Mouse (Mus musculus) left cerebral cortex, postnatal 4 days (tissue): Measurements from ENCODE around the gene Ncapd2. TPM values are rescaled to one million over a fixed set of nuclear protein-coding genes. Genes with fewer than 3 reads are reported as not detected.

ENCODE experiments used
- DNase-seq: peaks from one replicate; pipeline ENCODE4 v3.0.0-alpha.2; 2022
- intact Hi-C: fragments of 180-260 bp; cut with DNase I; formaldehyde crosslinking; loops from one replicate; pipeline ENCODE4 v1.15.1; 2025
- total RNA-seq, 2 experiments: library from RNA; stranded (reverse); gene quantifications; 2 replicates each; pipeline ENCODE4 v1.2.3; 2021

The Ncapd2 gene
- total RNA-seq, 2 experiments from 2014 or later, result 44.9 to 51.4 TPM

DNA sequence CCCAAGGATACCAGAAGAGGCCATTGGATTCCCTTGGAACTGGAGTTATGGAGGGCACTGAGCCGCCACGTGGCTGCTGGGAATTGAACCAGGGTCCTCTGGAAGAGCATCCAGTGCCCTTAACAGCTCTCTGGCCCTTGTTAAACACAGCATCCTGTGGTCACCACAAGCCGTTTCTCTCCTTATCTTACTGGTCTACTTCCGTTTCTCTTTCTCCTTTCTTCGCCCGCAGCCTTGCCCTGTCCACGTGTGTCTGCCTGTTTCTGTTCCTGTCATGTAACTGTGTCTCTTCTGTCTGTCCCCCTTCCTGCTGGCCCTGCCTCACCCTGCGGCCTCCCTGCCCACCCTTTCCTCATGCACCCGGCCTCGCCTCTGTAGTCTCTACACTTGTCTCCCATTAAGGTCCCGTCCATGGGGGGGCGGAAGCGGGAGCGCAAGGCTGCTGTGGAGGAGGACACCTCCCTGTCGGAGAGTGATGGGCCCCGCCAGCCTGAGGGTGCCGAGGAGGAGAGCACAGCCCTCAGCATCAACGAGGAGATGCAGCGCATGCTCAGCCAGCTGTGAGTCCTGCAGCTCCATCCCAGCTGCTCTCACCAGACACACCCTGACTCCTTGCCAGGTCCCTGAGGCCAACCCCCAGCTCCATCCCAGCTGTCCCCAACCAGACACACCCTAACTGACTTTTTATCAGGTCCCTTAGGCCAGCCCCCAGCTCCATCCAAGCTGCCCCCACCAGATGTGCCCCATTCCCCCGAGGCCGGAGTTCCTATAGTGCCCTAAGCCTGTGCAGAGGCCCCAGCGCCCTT is 39.1 kb downstream of the Ncapd2 start:
- DNase-seq, result no peak
- intact Hi-C loops, result no loop called here

DNA sequence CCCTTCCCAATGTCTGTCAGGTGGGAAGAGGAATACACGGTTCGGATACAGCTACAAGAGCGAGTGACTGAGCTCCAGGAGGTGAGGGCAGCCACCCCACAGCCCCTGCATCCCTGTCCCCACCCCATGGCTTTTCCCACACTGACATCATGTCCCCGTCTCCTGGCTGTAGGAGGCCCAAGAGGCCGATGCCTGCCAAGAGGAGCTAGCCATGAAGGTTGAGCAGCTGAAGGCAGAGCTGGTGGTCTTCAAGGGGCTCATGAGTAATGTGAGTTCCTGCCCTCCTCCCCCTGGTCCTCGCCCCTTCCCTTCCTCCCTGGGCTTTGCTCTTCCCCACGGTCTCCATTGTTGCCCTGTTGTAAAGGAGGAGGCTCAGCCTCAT is 41.9 kb downstream of the Ncapd2 start:
- intact Hi-C loops, result loop anchor here (5.0 kb wide), 1 partner anchor 118 kb away; no protein-coding TSS in a partner anchor
- no peak for DNase-seq

DNA sequence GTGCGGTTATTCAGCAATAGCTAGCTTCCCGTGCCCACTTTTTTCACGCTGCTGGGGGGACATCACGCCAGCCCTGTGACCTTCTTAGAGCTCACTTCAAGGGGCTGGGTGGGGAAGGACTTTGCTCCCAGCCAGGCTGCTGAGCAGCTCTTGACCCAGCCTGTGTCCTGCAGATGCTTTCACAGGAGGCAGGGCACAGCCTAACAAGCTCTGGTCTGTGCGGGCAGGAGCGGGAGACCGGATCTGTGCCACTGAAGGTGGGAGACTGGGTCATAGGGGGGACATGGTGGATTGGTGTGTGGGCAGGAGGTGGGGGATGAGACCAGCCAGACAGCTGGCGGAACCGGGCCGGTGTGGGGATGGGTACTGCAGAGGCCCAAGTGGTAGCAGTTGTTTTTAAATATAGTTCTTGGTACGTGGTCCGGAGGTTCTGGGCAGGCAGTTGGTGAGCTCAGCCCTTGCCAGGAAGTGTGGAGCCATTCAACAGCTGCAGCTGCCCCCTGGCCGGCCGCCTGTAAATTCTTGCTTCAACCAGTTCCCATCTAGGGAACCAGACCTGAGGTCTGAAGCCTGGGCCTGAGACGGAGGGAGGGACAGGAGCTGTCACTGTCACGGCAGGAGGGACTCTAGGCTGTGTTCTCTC is 42.5 kb downstream of the Ncapd2 start:
- peak; percentile 71 for DNase-seq
- intact Hi-C loops, result loop anchor here (5.0 kb wide), 1 partner anchor 118 kb away; no protein-coding TSS in a partner anchor

DNA sequence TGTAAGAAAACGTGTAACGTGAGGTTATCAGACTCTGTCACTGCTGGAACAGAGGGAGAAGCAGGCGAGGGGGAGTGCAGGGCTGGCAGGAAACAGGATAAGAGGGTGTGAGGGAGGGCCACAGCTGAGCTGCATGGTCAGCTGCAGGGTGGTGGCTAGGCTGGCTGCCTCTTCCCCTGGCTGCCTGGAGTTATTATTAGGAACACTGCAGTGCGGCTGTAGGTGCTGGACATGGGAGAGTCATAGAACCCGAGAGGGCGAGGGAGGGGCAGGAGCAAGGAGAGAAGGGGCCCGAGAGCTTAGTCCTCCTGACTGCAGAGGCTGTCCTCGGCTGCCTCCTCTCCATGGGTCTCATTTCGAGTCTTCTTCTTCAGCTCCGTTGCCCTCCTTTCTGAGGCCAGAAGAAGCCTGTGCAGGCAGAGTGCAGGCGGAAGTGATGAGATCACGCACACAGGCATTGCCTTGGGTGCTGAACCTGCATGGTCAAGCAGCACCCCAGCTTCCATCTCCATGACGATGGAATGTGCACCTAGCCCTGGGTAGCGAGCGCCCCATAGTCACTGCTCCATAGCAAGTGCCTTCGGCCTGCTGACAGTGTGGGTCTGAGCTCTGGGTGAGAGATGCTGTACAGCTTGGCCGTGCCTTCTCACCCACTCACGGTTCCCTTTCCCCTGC is 43.1 kb downstream of the Ncapd2 start:
- DNase-seq, result no peak
- intact Hi-C loops, result loop anchor here (5.0 kb wide), 1 partner anchor 119 kb away; no protein-coding TSS in a partner anchor

DNA sequence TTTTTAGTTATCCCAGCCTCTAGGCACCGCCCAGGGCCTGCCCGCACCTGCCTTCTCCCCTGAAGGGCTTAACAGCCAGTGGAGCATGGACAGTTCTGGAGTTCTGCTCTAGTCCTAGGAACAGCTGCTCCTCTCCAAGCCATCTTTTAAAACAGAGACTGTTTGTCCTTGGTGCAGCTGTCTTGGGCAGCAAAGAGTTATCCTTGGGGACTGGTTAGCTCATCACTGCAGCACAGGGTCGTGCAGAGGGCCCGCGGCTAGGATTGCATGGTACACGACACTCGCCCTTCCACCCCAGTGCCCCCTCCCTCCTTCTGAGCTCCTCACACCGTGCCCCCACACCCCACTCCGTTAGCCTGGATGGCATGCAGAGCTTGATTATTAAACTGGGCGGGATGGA is 44.2 kb downstream of the Ncapd2 start:
- no peak for DNase-seq
- intact Hi-C loops, result loop anchor here (5.0 kb wide), 1 partner anchor 120 kb away; no protein-coding TSS in a partner anchor

DNA sequence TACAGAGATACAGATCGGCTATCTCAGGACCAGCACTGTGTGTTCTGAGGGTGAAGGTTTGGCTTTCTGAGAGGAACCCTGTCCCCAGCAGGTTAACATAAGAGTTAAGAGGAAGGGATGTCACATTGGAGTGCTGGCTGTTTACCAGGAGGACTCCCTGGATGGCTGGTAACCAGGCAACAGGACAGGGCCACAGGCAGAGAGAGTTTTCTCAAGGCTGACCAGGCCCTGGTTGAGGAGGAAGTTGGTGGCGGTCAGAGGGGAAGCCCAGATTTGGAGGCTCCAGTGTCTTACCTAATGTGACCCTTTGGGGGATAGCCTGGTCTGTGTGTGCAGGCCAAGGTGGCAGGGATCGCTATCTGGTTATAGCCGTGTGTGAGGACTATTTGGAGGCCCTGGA is 44.7 kb downstream of the Ncapd2 start:
- peak; percentile 45 for DNase-seq
- intact Hi-C loops, result loop anchor here (5.0 kb wide), 1 partner anchor 121 kb away; no protein-coding TSS in a partner anchor

DNA sequence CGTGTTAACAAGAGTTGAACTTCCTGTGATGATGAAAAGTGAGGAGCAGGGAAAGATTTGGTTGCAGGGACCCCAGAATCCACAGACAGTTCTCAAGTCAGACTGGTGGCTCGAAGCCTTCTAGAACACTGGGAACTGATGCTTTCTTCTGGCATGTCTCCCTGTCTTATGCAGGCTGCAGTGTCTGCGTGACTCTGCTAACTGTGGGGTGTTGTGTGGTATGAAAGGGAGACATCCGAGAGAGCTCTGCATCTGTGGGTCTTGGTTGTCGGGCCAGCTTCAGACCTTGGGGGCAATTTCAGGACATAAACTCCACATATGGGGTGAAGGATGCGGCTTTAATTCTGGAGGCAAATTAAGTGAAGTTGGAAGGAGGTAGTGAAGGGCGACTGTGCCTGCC is 45.4 kb downstream of the Ncapd2 start:
- intact Hi-C loops, result loop anchor here (5.0 kb wide), 1 partner anchor 121 kb away; no protein-coding TSS in a partner anchor
- no peak for DNase-seq

DNA sequence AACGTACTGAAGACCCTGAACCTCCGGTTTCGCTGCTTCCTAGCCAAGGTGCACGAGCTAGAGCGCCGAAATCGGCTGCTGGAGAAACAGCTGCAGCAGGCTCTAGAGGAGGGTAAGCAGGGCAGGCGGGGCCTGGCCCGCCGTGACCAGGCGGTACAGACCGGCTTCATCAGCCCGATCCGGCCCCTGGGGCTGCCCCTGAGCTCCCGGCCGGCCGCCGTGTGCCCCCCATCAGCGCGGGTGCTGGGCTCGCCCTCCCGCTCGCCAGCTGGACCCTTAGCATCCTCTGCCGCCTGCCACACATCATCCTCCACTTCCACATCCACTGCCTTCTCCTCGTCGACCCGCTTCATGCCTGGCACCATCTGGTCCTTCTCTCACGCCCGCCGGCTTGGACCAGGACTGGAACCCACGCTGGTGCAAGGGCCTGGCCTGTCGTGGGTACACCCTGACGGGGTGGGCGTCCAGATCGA is 46.0 kb downstream of the Ncapd2 start:
- peak; percentile 40 for DNase-seq

DNA sequence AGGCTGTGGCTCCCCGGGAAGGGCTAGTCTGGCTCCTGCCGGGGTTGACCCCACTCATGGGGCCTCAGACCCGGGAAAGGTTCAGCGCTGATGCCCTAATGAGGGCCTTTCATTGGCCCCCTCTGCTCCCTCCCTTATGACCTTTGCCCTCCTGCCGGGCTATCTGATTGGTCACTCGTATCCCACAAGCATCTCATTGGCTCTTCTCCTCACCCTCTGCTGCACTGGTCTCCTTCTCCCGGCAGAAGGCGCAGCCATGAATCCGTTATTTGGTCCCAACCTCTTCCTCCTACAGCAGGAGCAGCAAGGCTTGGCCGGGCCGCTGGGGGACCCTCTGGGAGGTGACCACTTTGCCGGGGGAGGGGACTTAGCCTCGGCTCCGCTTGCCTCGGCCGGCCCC is 46.5 kb downstream of the Ncapd2 start, which contains the start of gene Iffo1:
Gene Iffo1, plus strand, starts transcription at position 241 of the 400 bp plus-strand sequence.
- intact Hi-C loops, result loop anchor here (5.0 kb wide), 1 partner anchor 122 kb away; no protein-coding TSS in a partner anchor
- peak; percentile 93 for DNase-seq

More for the DNA sequence above, 46.0 kb downstream of the Ncapd2 start:
- intact Hi-C loops, result loop anchor here (5.0 kb wide), 1 partner anchor 122 kb away; no protein-coding TSS in a partner anchor

DNA sequence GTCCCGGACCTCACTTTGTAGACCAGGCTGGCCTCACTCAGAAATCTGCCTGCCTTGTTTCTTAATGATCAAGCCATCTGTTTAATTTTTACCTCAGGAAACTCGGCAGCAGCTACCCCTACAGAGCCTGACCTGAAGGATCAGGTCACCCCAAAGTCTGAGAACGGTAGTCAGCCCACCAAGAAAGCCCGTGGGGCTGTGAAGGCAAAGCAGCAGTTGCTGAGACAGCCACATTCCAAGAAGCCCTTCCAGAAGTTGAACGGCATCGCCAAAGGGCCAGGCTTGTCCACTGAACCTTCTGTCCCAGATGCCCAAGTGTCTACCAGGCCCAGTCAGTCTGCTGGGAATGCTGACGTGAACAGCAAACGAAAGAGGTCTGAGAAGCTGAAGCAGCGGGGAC is 47.6 kb downstream of the Ncapd2 start:
- DNase-seq, result no peak
- intact Hi-C loops, result no loop called here

DNA sequence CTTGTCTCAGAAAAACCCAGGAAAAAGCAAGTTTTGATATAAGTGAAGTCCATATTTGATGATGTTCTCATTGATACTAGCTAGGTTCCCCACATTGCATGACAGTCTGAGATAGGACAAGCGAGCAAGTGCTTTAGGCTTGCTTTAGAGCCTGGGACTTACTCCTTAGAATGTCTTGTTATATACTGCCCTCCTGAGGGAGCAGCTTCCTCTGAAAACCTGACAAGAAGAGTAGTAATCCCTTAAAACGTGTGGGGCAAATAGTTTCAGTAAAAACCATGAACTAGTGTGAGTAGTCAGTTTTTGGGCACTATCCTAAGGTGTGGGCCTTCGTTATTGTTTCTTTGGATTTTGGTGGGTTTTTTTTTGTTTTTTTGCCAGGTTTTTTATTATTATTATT is 48.4 kb downstream of the Ncapd2 start:
- intact Hi-C loops, result no loop called here
- DNase-seq, result no peak

DNA sequence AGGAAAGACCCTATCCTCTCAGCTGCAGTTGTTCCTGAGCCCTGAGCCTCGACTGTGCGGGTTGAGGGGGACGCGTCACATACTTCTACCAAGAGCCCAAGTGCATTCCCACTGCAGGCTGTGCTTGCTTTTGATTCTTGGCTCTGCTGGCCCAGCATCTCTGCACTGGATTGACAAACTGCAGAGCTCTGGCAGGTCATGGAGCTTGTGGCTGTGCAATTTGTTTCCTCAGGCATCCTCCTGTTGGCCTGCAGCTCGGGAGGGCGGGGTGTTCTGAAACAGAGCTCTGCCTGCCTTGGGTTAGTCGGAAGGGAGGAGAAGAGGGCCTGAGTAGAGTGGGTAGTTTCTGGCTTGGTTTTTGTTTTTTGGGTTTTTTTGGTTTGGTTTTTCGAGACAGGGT is 49.1 kb downstream of the Ncapd2 start:
- DNase-seq, result no peak
- intact Hi-C loops, result no loop called here

DNA sequence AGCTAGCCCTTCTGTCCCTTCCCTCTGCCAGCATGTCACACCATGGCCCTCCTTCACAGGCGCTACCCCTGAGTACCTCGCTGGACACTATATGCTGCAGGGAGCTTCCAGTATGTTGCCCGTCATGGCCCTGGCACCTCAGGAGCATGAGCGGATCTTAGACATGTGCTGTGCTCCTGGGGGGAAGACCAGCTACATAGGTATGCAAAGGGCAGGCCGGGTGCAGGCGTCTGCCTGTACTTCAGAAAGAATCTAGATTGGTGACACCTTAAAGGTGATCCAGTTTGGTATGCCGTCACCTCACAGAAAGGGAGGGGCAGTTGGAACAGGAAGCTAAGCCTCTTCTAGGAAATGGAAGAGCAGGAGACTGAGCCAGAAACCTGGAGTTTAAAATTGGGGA is 51.8 kb downstream of the Ncapd2 start:
- intact Hi-C loops, result no loop called here
- DNase-seq, result no peak

DNA sequence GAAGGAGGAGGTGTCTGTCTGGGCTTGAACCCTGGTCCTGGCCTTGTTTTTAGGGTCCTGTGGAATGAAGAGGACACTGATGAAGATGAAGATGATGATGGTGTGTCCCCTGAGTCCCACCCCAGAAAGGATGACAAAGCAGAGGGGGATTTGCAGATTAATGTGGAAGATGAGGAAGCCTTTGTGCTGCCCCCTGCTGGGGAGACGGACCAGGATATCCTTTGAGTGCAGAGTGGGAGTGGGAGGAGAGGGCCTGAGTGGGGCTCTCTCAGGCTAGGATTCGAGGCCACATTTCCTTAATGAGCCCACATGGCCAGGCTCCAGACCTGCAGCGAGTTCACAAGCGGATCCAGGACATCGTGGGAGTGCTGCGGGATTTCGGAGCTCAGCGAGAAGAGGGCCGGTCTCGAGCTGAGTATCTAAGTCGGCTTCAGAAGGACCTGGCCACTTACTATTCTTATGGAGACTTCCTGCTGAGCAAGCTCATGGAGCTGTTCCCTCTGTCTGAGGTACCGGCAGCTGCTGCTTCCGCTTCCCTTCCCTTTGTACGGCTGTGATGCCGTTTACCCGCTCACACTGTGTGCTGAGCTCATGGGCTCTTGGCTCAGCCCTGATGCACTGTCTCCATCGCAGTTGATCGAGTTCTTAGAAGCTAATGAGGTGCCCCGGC is 54.4 kb downstream of the Ncapd2 start:
- DNase-seq, result no peak
- intact Hi-C loops, result no loop called here

DNA sequence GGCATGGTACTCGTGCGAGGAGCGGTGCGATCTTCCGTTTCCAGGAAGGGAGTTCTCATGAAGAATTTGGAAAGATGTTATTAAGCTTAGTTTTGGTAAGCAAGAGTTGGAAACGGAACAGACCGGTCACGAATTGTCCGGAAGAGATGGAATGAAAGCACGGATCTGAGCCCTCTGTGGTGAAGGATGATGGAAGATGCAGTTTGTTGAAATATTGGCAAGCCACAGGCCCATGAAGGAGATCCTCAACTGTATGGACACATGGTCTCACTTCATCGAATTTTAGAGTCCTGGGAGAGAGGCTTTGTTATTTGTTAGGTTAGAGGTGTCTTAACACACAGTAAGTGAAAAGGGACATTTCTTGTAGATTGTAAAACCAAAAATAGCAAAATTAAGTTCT is 59.0 kb downstream of the Ncapd2 start:
- no peak for DNase-seq
- intact Hi-C loops, result no loop called here

DNA sequence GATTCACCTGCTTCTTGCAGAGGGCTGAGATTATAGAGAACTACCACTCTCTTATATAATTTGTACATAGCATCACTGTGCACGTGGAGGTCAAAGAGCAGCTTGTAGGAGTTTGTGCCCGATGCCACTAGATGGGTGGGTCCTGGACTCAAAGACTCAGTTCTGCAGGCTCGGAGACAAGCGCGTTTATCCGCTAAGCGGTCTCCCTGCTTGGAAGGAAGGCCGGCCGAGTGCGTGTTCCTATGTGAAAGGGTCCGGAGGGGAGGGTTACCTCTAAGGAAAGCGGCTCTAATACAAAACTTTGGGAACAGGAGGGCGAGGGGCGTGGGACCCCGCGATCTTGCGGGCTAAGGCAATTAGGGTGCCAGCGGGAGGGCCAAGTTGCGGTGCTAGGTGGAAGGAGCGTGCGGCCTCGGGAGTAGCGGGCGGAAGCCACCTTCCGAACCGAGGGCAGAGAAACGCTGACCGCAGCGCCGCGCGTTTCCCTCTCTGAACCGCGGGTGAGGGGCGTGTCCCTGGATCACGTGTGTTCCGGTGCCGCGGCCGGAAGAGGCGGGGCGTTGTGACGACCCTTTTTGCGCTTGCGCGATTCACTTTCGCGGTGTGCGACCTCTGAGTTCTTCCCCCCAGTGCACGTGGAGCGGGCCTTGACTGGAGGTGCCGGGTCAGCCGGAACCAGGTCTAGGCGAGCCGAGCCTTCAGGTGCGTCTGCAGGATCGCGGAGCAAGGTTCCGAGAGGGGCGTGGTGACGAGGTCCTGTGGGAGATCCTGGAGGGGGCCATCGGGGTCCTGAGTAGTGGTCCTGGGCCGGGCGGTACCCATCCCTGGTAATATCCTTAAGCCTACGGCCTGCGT is 60.0 kb downstream of the Ncapd2 start, which contains the start of gene Nop2:
Gene Nop2, plus strand, starts transcription at position 608 of the 855 bp plus-strand sequence.
- intact Hi-C loops, result no loop called here
- DNase-seq, result peak; percentile 90

DNA sequence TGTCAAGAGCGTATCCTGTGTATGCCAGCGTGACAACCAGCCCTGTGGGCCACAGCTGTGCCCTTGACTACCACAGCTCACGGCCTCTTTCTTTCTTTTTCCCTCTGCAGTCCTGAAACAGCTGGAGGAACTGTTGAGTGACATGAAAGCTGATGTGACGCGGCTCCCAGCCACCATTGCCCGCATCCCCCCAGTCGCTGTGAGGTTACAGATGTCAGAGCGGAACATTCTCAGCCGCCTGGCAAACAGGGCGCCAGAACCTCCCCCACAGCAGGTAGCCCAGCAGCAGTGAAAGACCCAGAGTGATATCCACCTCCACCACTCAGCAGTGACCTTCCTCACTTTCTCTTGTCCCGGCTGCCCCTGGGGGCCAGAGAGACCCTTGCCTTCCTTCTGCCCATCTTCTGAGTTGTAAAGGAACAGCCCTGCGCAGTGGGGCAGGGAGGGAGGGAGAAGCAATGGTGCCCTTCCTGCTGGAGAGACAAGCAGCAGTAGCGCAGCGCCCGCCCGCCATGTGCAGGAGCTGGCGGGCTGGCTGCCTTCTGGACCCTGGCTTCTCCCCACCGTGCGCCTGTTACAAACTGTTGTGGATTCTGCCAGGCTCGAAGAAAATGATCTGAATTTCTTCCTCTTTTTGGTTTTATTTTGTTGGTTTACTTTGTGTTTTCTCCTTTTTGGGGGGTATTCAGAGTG is 61.6 kb downstream of the Ncapd2 start:
- intact Hi-C loops, result no loop called here
- DNase-seq, result peak; percentile 21

DNA sequence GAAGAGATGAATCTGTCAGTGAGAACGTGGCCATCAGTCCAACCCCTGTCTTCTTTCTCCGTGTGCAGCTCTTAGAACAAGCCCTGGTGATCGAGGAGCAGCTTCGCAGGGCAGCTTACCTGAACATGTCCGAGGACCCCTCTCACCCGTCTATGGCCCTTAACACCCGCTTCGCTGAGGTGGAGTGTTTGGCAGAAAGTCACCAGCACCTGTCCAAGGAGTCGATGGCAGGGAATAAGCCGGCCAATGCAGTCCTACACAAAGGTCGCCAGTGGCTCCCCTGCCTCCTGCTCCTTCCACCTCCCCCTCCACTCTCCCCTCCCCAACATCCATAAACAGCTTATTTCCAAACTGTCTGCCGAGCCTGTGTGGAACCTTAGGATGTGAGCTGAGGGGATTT is 62.8 kb downstream of the Ncapd2 start:
- intact Hi-C loops, result no loop called here
- DNase-seq, result no peak

DNA sequence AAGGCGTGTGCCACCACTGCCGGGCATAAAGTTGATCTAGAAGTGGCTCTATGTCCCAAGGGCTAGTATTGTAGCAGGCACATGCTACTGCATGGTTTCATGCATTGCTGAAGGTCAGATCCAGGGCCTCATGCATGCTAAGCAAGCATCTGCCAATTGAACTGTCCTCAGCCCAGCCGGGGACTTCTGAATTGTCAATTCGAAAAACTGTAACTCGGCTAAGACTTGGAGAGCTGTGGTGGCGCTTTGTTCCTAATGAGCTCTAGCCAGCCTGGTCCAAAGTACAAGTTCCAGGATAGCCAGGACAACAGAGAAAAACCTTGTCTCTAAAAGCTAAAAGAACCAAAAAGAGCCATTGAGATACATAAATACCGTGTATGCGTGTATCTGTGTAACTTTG is 72.1 kb downstream of the Ncapd2 start:
- no peak for DNase-seq
- intact Hi-C loops, result no loop called here
